Mouse (Mus musculus): Measurements from ENCODE around the gene Vmn1r111. TPM values are rescaled to one million over a fixed set of nuclear protein-coding genes. Genes with fewer than 3 reads are reported as not detected.
"Not testable (repeated sequence)": the region's sequence is repeated elsewhere in the genome, so short reads cannot be mapped to it uniquely, and the experiment has no call there.

Gene Vmn1r111
- polyA plus RNA-seq (2011; ENCODE audit: insufficient read length, low read depth, missing spikeins) = not detected in 2 replicates

GRCm38 (mm10) chr7:20703116-20703515 is at the start of gene Vmn1r111:
Vmn1r111 (minus strand) TSS chr7:20703216.
- not testable (repeated sequence) for H3K27ac ChIP-seq (ENCODE audit: insufficient read depth, low read length); H3K4me1 ChIP-seq (ENCODE audit: control insufficient read depth, insufficient read depth, low read length); H3K4me3 ChIP-seq (ENCODE audit: insufficient read depth, low read length)

GRCm38 (mm10) chr7:20730524-20730923 is 27.5 kb upstream of the Vmn1r111 start, which contains the start of gene Gm10668:
Gm10668 (minus strand) TSS chr7:20730624.
- not testable (repeated sequence) for H3K27ac ChIP-seq (ENCODE audit: insufficient read depth, low read length); H3K4me3 ChIP-seq (ENCODE audit: insufficient read depth, low read length); H3K4me1 ChIP-seq (ENCODE audit: control insufficient read depth, insufficient read depth, low read length)

GRCm38 (mm10) chr7:20668618-20669017 is 34.4 kb downstream of the Vmn1r111 start, which contains the start of gene Vmn1r107:
Vmn1r107 (plus strand) TSS chr7:20668918.
- not testable (repeated sequence) for H3K4me1 ChIP-seq (ENCODE audit: control insufficient read depth, insufficient read depth, low read length); H3K4me3 ChIP-seq (ENCODE audit: insufficient read depth, low read length); H3K27ac ChIP-seq (ENCODE audit: insufficient read depth, low read length)

Other genes with a start within 250 kb of the Vmn1r111 start
- not detected in 2 replicates for gene Gm10670, start 228.3 kb downstream of the Vmn1r111 start, polyA plus RNA-seq (2011; ENCODE audit: insufficient read length, low read depth, missing spikeins)
- not detected in 2 replicates for gene Vmn1r103, start 192.7 kb downstream of the Vmn1r111 start, polyA plus RNA-seq (2011; ENCODE audit: insufficient read length, low read depth, missing spikeins)
- gene Vmn1r104, start 169.4 kb downstream of the Vmn1r111 start, polyA plus RNA-seq (2011; ENCODE audit: insufficient read length, low read depth, missing spikeins) = not detected in 2 replicates
- gene Gm5726, start 157.5 kb downstream of the Vmn1r111 start, polyA plus RNA-seq (2011; ENCODE audit: insufficient read length, low read depth, missing spikeins) = not detected in 2 replicates
- not detected in 2 replicates for gene Gm4141, start 127.0 kb downstream of the Vmn1r111 start, polyA plus RNA-seq (2011; ENCODE audit: insufficient read length, low read depth, missing spikeins)
- gene Gm4513, start 104.2 kb downstream of the Vmn1r111 start, polyA plus RNA-seq (2011; ENCODE audit: insufficient read length, low read depth, missing spikeins) = not detected in 2 replicates
- gene Vmn1r107, start 34.3 kb downstream of the Vmn1r111 start, polyA plus RNA-seq (2011; ENCODE audit: insufficient read length, low read depth, missing spikeins) = not detected in 2 replicates
- gene Gm10668, start 27.4 kb upstream of the Vmn1r111 start, polyA plus RNA-seq (2011; ENCODE audit: insufficient read length, low read depth, missing spikeins) = not detected in 2 replicates
- not detected in 2 replicates for gene Vmn1r112, start 68.0 kb upstream of the Vmn1r111 start, polyA plus RNA-seq (2011; ENCODE audit: insufficient read length, low read depth, missing spikeins)
- not detected in 2 replicates for gene Vmn1r113, start 84.1 kb upstream of the Vmn1r111 start, polyA plus RNA-seq (2011; ENCODE audit: insufficient read length, low read depth, missing spikeins)
- gene Vmn1r114, start 109.0 kb upstream of the Vmn1r111 start, polyA plus RNA-seq (2011; ENCODE audit: insufficient read length, low read depth, missing spikeins) = not detected in 2 replicates
- not detected in 2 replicates for gene Vmn1r115, start 141.8 kb upstream of the Vmn1r111 start, polyA plus RNA-seq (2011; ENCODE audit: insufficient read length, low read depth, missing spikeins)
- not detected in 2 replicates for gene Vmn1r116, start 169.0 kb upstream of the Vmn1r111 start, polyA plus RNA-seq (2011; ENCODE audit: insufficient read length, low read depth, missing spikeins)
- gene Vmn1r117, start 180.9 kb upstream of the Vmn1r111 start, polyA plus RNA-seq (2011; ENCODE audit: insufficient read length, low read depth, missing spikeins) = not detected in 2 replicates
- not detected in 2 replicates for gene Vmn1r118, start 209.1 kb upstream of the Vmn1r111 start, polyA plus RNA-seq (2011; ENCODE audit: insufficient read length, low read depth, missing spikeins)